Mouse (Mus musculus): ENCODE measurements around the gene Abca7. TPM values are rescaled to one million over a fixed set of nuclear protein-coding genes. Genes with fewer than 3 reads are reported as not detected.
A peak's percentile ranks its signal among the peaks of the same experiment; 100 is the strongest.
"Not testable (repeated sequence)": the region's sequence is repeated elsewhere in the genome, so short reads cannot be mapped to it uniquely, and the experiment has no call there.

Gene Abca7
- 10.5 and 12.1 TPM in 2 replicates for polyA plus RNA-seq (2016; fragmentation: Nextera tagmentation; extraction: Ambion mirVana)

DNA sequence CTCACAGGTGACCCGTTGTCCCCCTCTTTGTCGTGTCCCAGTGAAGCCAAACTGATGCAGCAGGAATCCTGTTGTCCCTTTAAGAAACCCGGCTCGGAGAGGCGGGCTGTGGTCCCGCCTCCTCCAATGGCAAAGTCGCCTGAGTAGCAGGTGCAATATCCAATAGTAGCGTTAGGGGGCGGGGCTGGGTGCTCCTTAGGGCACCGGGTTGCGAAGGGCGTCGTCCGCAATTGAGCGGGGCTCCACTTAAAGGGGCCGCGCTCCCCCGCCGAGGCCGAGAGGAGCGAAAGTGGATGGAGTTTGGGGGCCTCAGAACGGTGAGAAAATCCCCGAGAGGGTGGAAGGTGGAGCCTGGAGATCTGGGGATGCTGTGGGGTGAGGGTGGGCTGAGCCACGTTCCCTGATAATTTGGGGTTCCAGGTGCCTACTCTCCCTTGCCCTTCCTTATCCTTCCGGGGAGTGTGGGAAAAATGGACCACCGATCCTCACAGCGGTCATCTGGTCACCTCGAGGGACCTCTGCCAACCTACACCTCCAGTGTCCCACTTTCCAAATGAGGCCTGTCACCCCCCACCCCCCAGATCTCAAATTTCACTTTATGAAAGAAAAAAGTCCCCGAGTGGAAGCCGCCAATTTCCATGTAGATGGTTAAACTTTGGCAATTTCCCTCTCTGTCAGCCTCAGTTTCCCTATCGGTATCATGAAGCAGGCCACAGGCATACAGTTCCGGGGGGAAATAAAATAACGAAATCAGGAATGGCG, at the start of gene Abca7:
Gene Abca7 (plus strand): TSS at position 223 of the 762 bp plus-strand sequence.
- H3K4me2 ChIP-seq: peak within 1 kb of the TSS; percentile 92
- peak within 1 kb of the TSS; percentile 87 for H3K9ac ChIP-seq
- H3K4me1 ChIP-seq: peaks cover 68% of the 10 kb centered on the region
- peaks cover 3% of the 10 kb centered on the region for H3K9me3 ChIP-seq (replicated peaks)
- H3K27me3 ChIP-seq (replicated peaks): no peaks in the 10 kb centered on the region
- H3K27ac ChIP-seq: peak within 1 kb of the TSS; percentile 93
- peak; percentile 85 for ATAC-seq
- peak within 1 kb of the TSS; percentile 75 for H3K4me3 ChIP-seq
- H3K36me3 ChIP-seq: peaks cover 70% of the 10 kb centered on the region
- WGBS (ENCODE audit: insufficient replicate concordance): 0% methylated on average over 34 of the region's 34 CpGs

DNA sequence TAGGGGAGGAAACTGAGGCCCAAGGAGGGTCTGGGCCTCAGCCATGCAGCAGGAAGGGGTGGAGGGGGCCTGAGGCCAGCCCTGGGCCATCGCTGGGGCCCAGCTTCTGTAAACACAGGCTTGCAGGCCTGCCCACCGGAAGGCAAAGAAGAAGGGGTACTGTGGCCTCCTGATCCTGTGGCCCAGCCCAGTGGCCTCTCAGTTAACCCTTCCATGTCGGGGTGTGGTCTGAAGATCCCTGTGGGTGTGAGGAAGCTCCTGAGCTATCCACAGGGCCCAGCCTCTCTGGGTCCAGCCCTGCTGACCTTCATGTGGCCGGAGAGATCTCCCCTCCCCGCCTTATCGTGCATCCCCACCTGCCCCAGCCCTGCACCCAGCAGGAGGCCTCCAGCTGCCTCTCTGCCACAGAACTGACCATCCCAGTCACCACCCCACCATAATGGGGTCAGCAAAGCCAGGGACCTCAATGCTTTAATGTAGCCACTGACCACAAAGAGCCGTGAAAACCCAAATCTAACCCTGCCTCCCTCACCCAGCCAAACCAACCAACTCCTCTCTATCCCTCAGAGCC, 49.5 kb upstream of the Abca7 start:
- 6% methylated on average over 7 of the region's 7 CpGs for WGBS (ENCODE audit: insufficient replicate concordance)
- H3K27me3 ChIP-seq (replicated peaks): no peaks in the 10 kb centered on the region
- H3K36me3 ChIP-seq: peaks cover 54% of the 10 kb centered on the region
- H3K4me2 ChIP-seq: peak overlapping the region; percentile 67
- peak; percentile 78 for ATAC-seq
- H3K9me3 ChIP-seq (replicated peaks): no peaks in the 10 kb centered on the region
- H3K9ac ChIP-seq: peak overlapping the region; percentile 62
- H3K4me1 ChIP-seq: peaks cover 72% of the 10 kb centered on the region
- peak overlapping the region; percentile 30 for H3K4me3 ChIP-seq
- peak overlapping the region; percentile 91 for H3K27ac ChIP-seq

DNA sequence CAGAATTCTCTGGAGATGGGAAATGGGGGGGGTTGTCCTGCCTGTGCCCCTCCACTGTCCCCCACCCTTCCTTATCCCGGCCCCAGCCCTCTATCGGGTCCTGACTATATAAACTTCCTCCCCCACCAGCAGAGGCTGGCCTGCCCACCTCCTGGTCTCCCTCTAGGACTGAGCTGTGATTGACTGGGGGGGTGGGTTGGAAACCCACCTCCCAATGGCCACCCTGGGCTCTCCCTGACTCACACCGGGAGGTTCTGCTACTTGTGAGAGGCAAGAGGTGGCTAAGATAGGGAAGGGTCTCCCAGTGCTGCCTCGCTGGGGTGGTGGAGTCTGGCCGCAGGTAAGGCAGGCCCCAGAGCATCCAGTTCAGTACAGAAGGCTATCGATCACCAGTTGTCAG, 48.8 kb upstream of the Abca7 start:
- WGBS (ENCODE audit: insufficient replicate concordance): 58% methylated on average over 6 of the region's 6 CpGs
- Histone ChIP-seq H3K4me3 (no peak overlapping the region), H3K4me1 (peaks cover 67% of the 10 kb centered on the region), H3K36me3 (peaks cover 50% of the 10 kb centered on the region), H3K9ac (no peak overlapping the region), H3K9me3 (replicated peaks) (no peaks in the 10 kb centered on the region), H3K4me2 (peak overlapping the region; percentile 67), H3K27ac (peak overlapping the region; percentile 91), H3K27me3 (replicated peaks) (no peaks in the 10 kb centered on the region)
- ATAC-seq: no peak

DNA sequence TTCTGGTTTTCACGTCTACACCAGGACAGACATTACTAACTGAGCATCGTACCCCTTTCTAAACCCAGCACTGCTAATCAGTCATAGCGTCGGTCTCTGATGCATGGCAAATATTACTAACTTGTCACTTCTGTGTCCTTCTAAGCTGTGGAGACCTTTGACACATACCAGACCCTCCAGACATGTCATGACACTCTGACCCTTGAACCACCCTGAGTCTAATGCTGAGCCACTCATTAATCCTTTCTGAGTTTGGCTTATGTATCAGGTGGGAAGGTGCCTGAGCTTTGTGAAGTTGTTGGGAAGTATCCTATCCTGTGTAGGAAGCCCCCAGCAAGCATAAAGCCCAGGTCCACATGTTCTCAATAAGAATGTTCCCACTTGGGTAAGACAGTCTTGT, 46.4 kb upstream of the Abca7 start:
- no peak overlapping the region for H3K4me3 ChIP-seq
- no peak overlapping the region for H3K4me2 ChIP-seq
- peaks cover 52% of the 10 kb centered on the region for H3K36me3 ChIP-seq
- no peak for ATAC-seq
- no peak overlapping the region for H3K9ac ChIP-seq
- no peaks in the 10 kb centered on the region for H3K9me3 ChIP-seq (replicated peaks)
- H3K4me1 ChIP-seq: peaks cover 48% of the 10 kb centered on the region
- no peaks in the 10 kb centered on the region for H3K27me3 ChIP-seq (replicated peaks)
- 0 out of 2 replicates have a peak overlapping the region, but pooled peaks have one; percentile 11 for H3K27ac ChIP-seq
- WGBS (ENCODE audit: insufficient replicate concordance): 78% methylated on average over 4 of the region's 4 CpGs

DNA sequence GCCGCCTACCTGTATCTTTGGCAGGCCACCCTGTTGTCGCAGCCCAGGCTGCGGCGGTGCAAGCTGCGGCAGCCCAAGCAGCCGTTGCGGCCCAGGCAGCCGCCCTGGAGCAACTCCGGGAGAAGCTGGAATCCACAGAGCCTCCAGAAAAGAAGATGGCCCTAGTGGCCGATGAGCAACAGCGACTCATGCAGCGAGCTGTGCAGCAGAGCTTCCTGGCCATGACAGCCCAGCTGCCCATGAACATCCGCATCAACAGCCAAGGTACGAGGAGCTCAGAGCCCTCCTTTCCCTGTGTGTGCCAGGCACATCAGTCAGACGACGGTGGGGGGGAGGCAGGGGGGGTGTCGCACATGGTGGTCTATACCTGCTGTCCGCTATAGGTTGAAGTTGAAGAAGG, 45.6 kb upstream of the Abca7 start:
- Histone ChIP-seq H3K4me3 (no peak overlapping the region), H3K4me1 (peaks cover 40% of the 10 kb centered on the region), H3K4me2 (no peak overlapping the region), H3K36me3 (peaks cover 52% of the 10 kb centered on the region), H3K9ac (no peak overlapping the region), H3K27me3 (replicated peaks) (no peaks in the 10 kb centered on the region), H3K9me3 (replicated peaks) (no peaks in the 10 kb centered on the region), H3K27ac (no peak overlapping the region)
- no peak for ATAC-seq
- WGBS (ENCODE audit: insufficient replicate concordance): 90% methylated on average over 18 of the region's 18 CpGs

DNA sequence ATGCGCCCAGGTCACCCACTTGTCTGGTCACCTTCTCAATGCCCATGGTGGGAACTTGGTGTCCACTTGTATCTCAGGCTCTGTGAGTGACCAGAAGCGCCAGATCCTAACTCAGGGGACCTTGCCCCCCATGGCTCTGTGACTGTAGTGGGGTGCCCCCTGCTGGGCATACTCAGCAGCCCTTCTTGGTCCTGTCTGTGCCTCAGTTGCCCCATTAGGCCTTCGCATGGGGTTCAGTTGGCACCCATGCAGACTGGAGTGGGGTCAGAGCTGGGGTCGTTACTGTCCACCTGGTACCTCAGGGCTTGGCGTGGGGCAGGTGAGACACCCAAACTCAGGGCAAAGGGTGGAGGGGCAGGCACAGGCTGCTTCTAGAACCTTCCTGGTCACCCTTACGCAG, 42.3 kb upstream of the Abca7 start:
- H3K27ac ChIP-seq: no peak overlapping the region
- 72% methylated on average over 6 of the region's 6 CpGs for WGBS (ENCODE audit: insufficient replicate concordance)
- no peak for ATAC-seq

DNA sequence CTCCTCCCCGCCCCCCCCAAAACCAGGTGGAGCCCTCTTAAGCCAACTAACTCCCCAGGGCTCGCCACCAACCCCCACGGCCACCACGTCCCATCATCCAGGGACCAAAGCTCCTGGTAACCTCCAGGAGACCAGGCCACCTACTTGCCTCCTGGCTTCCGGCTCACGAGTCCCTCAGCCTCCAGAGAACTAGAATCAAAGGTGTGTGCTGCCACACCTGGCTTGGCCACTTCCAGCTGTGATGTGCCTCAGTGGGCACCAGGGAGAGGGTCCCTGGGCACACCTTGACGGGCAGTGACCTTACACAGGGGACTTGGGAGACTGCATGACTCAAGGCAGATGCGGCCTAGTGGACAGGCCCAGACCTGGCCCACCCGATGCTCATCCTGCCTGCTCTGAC, 40.6 kb upstream of the Abca7 start:
- no peak for ATAC-seq
- H3K27me3 ChIP-seq (replicated peaks): no peaks in the 10 kb centered on the region
- H3K36me3 ChIP-seq: peaks cover 22% of the 10 kb centered on the region
- H3K9ac ChIP-seq: no peak overlapping the region
- 79% methylated on average over 9 of the region's 9 CpGs for WGBS (ENCODE audit: insufficient replicate concordance)
- no peak overlapping the region for H3K4me2 ChIP-seq
- peaks cover 26% of the 10 kb centered on the region for H3K4me1 ChIP-seq
- H3K4me3 ChIP-seq: no peak overlapping the region
- no peaks in the 10 kb centered on the region for H3K9me3 ChIP-seq (replicated peaks)
- H3K27ac ChIP-seq: no peak overlapping the region

More for the DNA sequence above, 42.3 kb upstream of the Abca7 start:
- Histone ChIP-seq H3K9me3 (replicated peaks) (no peaks in the 10 kb centered on the region), H3K4me1 (peaks cover 26% of the 10 kb centered on the region), H3K4me2 (no peak overlapping the region), H3K4me3 (no peak overlapping the region), H3K9ac (no peak overlapping the region), H3K27me3 (replicated peaks) (no peaks in the 10 kb centered on the region), H3K36me3 (peaks cover 40% of the 10 kb centered on the region)

DNA sequence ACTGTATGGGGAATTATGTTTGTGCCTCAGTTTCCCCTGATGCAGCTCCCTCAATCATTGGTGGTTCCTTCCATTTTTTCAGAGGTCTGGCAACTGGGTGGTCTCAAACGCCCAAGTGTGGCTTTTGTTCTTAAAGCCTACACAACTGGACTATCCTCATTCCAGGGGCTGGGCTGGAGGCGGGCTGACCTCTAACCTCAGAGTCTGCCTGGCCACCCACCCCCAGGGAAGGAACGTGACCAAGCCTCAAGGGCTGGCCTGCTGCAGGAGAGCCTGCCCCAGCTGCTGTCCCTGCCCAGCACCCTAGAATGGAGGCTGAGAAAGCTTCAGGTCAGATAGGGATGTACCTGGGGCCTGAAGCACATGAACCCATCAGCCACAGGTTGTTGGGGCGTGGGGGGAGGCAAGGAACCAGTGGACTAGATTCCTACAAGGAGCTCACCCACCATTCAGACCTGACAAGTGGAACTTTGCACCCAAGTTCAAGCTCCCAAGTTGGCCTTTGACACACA, 39.6 kb upstream of the Abca7 start:
- Histone ChIP-seq H3K9ac (peak overlapping the region; percentile 1; the same call in 1 of the 2 replicates), H3K27ac (no peak overlapping the region), H3K4me3 (no peak overlapping the region), H3K27me3 (replicated peaks) (no peaks in the 10 kb centered on the region), H3K4me1 (peaks cover 37% of the 10 kb centered on the region), H3K4me2 (no peak overlapping the region), H3K9me3 (replicated peaks) (no peaks in the 10 kb centered on the region), H3K36me3 (peaks cover 19% of the 10 kb centered on the region)
- ATAC-seq: no peak
- 33% methylated on average over 4 of the region's 4 CpGs for WGBS (ENCODE audit: insufficient replicate concordance)

DNA sequence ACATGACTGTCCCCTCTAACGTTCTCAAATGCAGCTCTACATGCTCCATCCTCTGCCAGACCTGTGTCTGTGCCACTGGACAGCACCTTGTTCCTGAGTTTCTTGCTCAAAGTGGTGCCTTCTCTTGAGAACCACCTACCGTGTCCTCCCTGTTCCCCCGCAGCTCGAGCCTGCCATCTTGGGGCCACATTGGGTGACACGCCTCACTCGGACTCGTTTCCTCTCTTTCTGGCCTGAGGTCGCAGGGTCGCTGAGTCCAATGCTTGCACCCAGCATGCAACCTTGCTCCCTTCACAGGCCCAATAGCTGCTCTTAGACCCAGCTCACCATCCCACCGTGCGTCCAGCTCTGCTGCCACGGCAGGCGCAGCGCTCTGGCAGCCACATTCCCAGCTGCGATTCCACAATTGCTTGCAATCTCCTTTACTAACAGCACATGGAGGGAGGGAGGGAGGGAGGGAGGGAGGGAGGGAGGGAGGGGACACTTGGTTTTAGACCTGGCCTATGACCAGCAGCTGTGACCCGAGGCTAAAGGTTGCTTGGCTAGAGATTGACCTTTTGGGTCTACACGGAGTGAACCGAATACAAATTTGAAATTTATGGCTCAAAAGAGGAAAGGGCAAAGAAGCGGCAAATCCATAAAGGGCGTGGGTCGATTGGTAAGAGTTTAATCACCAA, 38.0 kb upstream of the Abca7 start:
- ATAC-seq: no peak
- Histone ChIP-seq H3K9ac (no peak overlapping the region), H3K36me3 (peaks cover 24% of the 10 kb centered on the region), H3K4me1 (peaks cover 38% of the 10 kb centered on the region), H3K4me3 (no peak overlapping the region), H3K4me2 (peak overlapping the region; percentile 48), H3K27ac (no peak overlapping the region), H3K27me3 (replicated peaks) (no peaks in the 10 kb centered on the region), H3K9me3 (replicated peaks) (no peaks in the 10 kb centered on the region)
- WGBS (ENCODE audit: insufficient replicate concordance): 19% methylated on average over 21 of the region's 21 CpGs

DNA sequence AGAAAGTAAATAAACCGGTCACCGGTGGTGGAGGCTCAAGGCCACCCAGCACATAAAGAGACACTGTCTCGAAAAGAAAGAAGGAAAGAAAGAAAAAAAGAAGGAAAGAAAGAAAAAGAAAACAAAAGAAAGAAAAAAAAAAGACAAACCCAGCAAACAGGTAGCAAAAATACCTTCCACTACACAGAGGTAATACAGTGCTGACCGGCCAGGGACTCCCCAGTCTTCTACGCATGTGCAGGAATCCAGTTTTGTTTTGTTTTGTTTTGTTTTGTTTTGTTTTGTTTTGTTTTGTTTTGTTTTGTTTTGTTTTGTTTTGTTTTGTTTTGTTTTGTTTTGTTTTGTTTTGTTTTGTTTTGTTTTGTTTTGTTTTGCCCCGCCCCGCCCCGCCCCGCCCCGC, 36.9 kb upstream of the Abca7 start:
- WGBS (ENCODE audit: insufficient replicate concordance): 31% methylated on average over 10 of the region's 10 CpGs
- H3K9ac ChIP-seq; ATAC-seq; H3K27me3 ChIP-seq (replicated peaks); H3K27ac ChIP-seq; H3K9me3 ChIP-seq (replicated peaks): not testable (repeated sequence)
- Histone ChIP-seq H3K36me3 (peaks cover 33% of the 10 kb centered on the region), H3K4me2 (peak overlapping the region; percentile 91), H3K4me1 (peaks cover 34% of the 10 kb centered on the region), H3K4me3 (peak overlapping the region; percentile 90; the same call in 1 of the 2 replicates)

DNA sequence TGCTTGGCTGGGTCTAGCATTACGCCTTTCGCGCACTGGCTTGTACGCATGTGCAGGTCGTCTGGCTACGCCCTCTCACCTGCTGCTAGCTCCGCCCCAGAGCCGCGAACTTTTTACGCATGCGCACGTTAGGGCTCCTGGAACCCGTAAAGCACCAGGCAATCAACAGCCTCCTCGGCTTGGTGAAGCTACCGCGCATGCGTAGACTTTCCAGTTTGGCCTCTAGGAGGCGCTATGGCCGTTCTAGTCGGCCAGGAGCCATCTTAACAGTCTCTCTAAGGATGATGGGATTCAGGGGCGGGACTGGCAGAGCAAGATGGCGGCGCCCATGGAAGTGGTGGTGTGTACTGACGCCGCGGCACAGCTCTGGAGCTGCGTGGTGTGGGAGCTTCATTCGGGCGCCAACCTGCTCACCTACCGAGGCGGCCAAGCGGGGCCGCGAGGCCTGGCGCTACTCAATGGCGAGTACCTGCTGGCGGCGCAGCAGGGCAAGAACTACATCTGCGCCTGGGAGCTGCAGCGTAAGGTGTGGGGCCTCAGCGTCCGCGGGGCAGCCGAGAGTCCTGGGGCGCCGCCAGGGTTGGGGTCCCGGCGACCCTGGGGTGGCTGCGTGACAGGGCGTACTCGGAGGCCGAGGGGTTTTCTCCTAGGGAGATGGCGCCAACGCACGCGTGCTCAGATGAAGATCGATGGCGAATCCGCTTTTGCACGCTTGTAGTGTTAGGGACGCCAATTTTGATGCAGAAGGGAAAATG, 36.3 kb upstream of the Abca7 start, which contains the start of gene Wdr18:
Gene Wdr18 (plus strand): TSS at position 306 of the 755 bp plus-strand sequence.
- WGBS (ENCODE audit: insufficient replicate concordance): under 1% methylated on average over 61 of the region's 61 CpGs
- Histone ChIP-seq H3K36me3 (peaks cover 39% of the 10 kb centered on the region), H3K4me1 (peaks cover 34% of the 10 kb centered on the region), H3K4me3 (peak within 1 kb of the TSS; percentile 90), H3K27ac (peak within 1 kb of the TSS; percentile 75), H3K9me3 (replicated peaks) (no peaks in the 10 kb centered on the region), H3K9ac (peak within 1 kb of the TSS; percentile 87), H3K27me3 (replicated peaks) (no peaks in the 10 kb centered on the region), H3K4me2 (peak within 1 kb of the TSS; percentile 91)
- peak; percentile 95 for ATAC-seq

Data from liver, embryonic 12.5 days (tissue).